Mouse (Mus musculus) lung, embryonic 16.5 days (tissue): Measurements from ENCODE around the gene Gm4763. TPM values are rescaled to one million over a fixed set of nuclear protein-coding genes. Genes with fewer than 3 reads are reported as not detected.

Experiments used
- ATAC-seq: fragments of 200-750 bp; cut with Nextera tagmentation; 2 replicates; pipeline ENCODE4 v1.8.0; 2017; ENCODE audit warnings: low read depth, mild to moderate bottlenecking, moderate library complexity
- H3K27ac ChIP-seq: fragments of 300-500 bp; sonication (generic); 2 replicates; pipeline ENCODE4 v1.5.1; 2014; ENCODE audit warnings: mild to moderate bottlenecking, control low read depth, low read length
- H3K27me3 ChIP-seq: fragments of 300-500 bp; sonication (generic); 2 replicates; pipeline ENCODE4 v1.6.1; 2014; ENCODE audit warnings: low read depth, low read length, mixed read lengths; ENCODE audit not compliant: control insufficient read depth, insufficient read depth
- H3K36me3 ChIP-seq: fragments of 300-500 bp; sonication (generic); 2 replicates; pipeline ENCODE4 v1.6.1; 2014; ENCODE audit warnings: low read length; ENCODE audit not compliant: control insufficient read depth, insufficient read depth
- H3K4me1 ChIP-seq: fragments of 300-500 bp; sonication (generic); replicated peaks from 2 replicates; pipeline ENCODE4 v1.6.1; 2014; ENCODE audit warnings: low read length, mixed read lengths; ENCODE audit not compliant: control insufficient read depth, insufficient read depth
- H3K4me2 ChIP-seq: fragments of 300-500 bp; sonication (generic); 2 replicates; pipeline ENCODE4 v1.6.1; 2014; ENCODE audit warnings: low read depth, low read length, control low read depth
- H3K4me3 ChIP-seq: fragments of 300-500 bp; sonication (generic); 2 replicates; pipeline ENCODE4 v1.5.1; 2014; ENCODE audit warnings: mild to moderate bottlenecking, low read length, control low read depth
- H3K9ac ChIP-seq: fragments of 300-500 bp; sonication (generic); 2 replicates; pipeline ENCODE4 v1.6.1; 2014; ENCODE audit warnings: low read length, control low read depth
- H3K9me3 ChIP-seq: fragments of 300-500 bp; sonication (generic); 2 replicates; pipeline ENCODE4 v1.6.1; 2016; ENCODE audit warnings: low read length; ENCODE audit not compliant: control insufficient read depth
- WGBS: fragments of 180-500 bp; shearing (Covaris S2); extraction: QIAGEN DNeasy Blood & Tissue Kit; methylation state at CpG from one replicate; pipeline ENCODE4 v1.1.7; 2014; 5-methylcytosine and 5-hydroxymethylcytosine counted together
- polyA plus RNA-seq: library from polyadenylated mRNA; unstranded; fragments of >200 nt; fragmentation: Nextera tagmentation; extraction: Ambion mirVana; gene quantifications from 2 replicates; pipeline ENCODE4 v1.2.1, GENCODE M21; 2015

Gm4763 gene
- polyA plus RNA-seq, 1 experiment from 2014 or later, result not detected

GRCm38 (mm10) chr7:24676575-24676974 is 50.1 kb downstream of the Gm4763 start, which contains the start of gene Tex101:
TSS of gene Tex101 (minus strand) at chr7:24676675.
- Histone ChIP-seq H3K4me1 (no peaks in the 10 kb centered on the region), H3K9me3 (no peaks in the 10 kb centered on the region), H3K27ac (no peak within 1 kb of the TSS), H3K4me3 (no peak within 1 kb of the TSS), H3K27me3 (no peaks in the 10 kb centered on the region), H3K9ac (no peak within 1 kb of the TSS), H3K36me3 (no peaks in the 10 kb centered on the region), H3K4me2 (no peak within 1 kb of the TSS)
- WGBS, result 79% methylated on average over 9 of the region's 9 CpGs
- ATAC-seq, result no peak

DNA sequence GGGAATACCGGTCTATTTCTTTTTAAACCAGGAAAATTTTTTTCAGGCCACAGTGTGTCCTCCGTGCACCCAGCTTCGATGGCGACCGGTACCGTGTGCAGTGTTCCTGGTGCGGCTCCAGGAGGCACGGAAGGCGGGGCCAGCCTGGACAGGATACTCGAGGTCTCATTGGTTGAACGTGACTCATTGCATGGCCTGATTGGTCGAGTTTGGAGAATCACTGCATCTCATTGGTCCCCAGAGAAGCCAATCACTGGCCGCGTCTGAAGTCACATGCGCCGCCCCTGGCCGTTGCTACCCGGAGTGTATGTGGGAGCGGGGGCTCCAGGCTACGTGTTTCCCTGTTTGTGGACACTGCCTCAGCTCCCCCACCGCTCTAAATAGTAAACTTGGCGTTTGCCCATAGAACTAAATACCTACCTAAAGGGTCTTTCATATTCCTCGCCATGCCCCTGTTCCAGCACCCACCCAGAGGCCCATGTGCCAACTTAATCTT is 54.7 kb downstream of the Gm4763 start:
- H3K4me3 ChIP-seq, result no peak overlapping the region
- no peaks in the 10 kb centered on the region for H3K36me3 ChIP-seq
- ATAC-seq, result no peak
- no peak overlapping the region for H3K4me2 ChIP-seq
- H3K27me3 ChIP-seq, result no peaks in the 10 kb centered on the region
- H3K9me3 ChIP-seq, result no peaks in the 10 kb centered on the region
- no peaks in the 10 kb centered on the region for H3K4me1 ChIP-seq
- 88% methylated on average over 23 of the region's 23 CpGs for WGBS
- H3K9ac ChIP-seq, result no peak overlapping the region
- H3K27ac ChIP-seq, result no peak overlapping the region

Other genes starting within 250 kb of the Gm4763 start
- 1.4 and 1.8 TPM in 2 replicates for gene Cadm4, start 244.9 kb downstream of the Gm4763 start, polyA plus RNA-seq
- gene Zfp428, start 219.9 kb downstream of the Gm4763 start, polyA plus RNA-seq, result 30.4 and 31.8 TPM in 2 replicates
- 0.33 and 0.43 TPM in 2 replicates for gene AC161166.1, start 214.5 kb downstream of the Gm4763 start, polyA plus RNA-seq
- 5.6 and 6.5 TPM in 2 replicates for gene Irgq, start 196.2 kb downstream of the Gm4763 start, polyA plus RNA-seq
- gene Pinlyp, start 180.8 kb downstream of the Gm4763 start, polyA plus RNA-seq, result 0.25 and 0.52 TPM in 2 replicates
- 112 TPM in 2 replicates for gene Xrcc1, start 180.6 kb downstream of the Gm4763 start, polyA plus RNA-seq
- gene Ethe1, start 139.4 kb downstream of the Gm4763 start, polyA plus RNA-seq, result 21.9 and 22.4 TPM in 2 replicates
- gene Zfp575, start 139.3 kb downstream of the Gm4763 start, polyA plus RNA-seq, result 2.2 and 2.3 TPM in 2 replicates
- 0.15 and 0.21 TPM in 2 replicates for gene Phldb3, start 116.1 kb downstream of the Gm4763 start, polyA plus RNA-seq
- 0.26 and 0.92 TPM in 2 replicates for gene Lypd3, start 90.4 kb downstream of the Gm4763 start, polyA plus RNA-seq
- not detected in 2 replicates for gene Tex101, start 50.2 kb downstream of the Gm4763 start, polyA plus RNA-seq
- not detected in 2 replicates for gene BC049730, start 17.7 kb downstream of the Gm4763 start, polyA plus RNA-seq
- 1.5 and 1.8 TPM in 2 replicates for gene Cd177, start 33.4 kb upstream of the Gm4763 start, polyA plus RNA-seq
- gene Ceacam10, start 50.3 kb upstream of the Gm4763 start, polyA plus RNA-seq, result not detected in 2 replicates
- 19.5 and 20.6 TPM in 2 replicates for gene Gm9844, start 135.3 kb upstream of the Gm4763 start, polyA plus RNA-seq
- gene Lypd4, start 143.0 kb upstream of the Gm4763 start, polyA plus RNA-seq, result not detected in 2 replicates
- not detected in 2 replicates for gene Dmrtc2, start 143.1 kb upstream of the Gm4763 start, polyA plus RNA-seq
- 2,580 and 2,777 TPM in 2 replicates for gene Rps19, start 157.5 kb upstream of the Gm4763 start, polyA plus RNA-seq
- 0.62 and 0.78 TPM in 2 replicates for gene Cd79a, start 170.5 kb upstream of the Gm4763 start, polyA plus RNA-seq
- gene Arhgef1, start 176.0 kb upstream of the Gm4763 start, polyA plus RNA-seq, result 119 and 126 TPM in 2 replicates
- not detected in 2 replicates for gene Gm4881, start 217.6 kb upstream of the Gm4763 start, polyA plus RNA-seq
- gene Rabac1, start 245.8 kb upstream of the Gm4763 start, polyA plus RNA-seq, result 180 and 202 TPM in 2 replicates